Mouse (Mus musculus) left cerebral cortex, postnatal 36 days (tissue): ENCODE measurements at regions not wholly inside any gene's neighbourhood (a gene's known extent, or its start where the extent isn't known, plus 50 kb on each side); places are given as distances from the start of the nearest gene placed in this dataset.

Experiments used
- DNase-seq, 2 experiments: peaks; one replicate each; pipeline ENCODE4 v3.0.0; 2021 to 2022; ENCODE audit warnings: low spot score in 2 of 2, mixed read lengths in 1 of 2
- intact Hi-C: fragments of 180-260 bp; cut with DNase I; formaldehyde crosslinking; loops from one replicate; pipeline ENCODE4 v1.15.1; 2025

GRCm38 (mm10) chr3:4744003-4744402, 1006.6 kb upstream of the Gm8797 start:
- no peak for DNase-seq
- intact Hi-C loops: no loop called here

DNA sequence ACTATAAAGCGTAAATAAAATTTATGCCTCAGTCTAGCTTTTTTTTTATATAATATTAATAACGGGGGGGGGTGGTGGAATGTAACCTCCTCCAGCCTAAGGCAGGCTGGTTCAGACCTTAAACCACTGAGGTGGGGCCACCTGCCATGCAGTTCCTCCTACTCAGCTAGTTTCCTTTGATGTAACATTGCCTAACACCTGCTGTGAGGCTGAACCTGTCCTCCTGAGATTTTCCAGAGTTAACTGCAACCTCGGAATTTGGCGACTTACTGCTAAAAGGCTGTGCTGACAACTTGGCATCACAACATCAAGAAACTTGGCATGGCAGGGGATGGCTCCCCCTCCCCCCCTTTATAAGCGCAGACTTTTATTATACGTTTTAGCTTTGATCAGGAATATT, 1006.0 kb upstream of the Gm8797 start:
- DNase-seq: no peak
- intact Hi-C loops: no loop called here

GRCm38 (mm10) chr3:4756099-4756498, 994.5 kb upstream of the Gm8797 start:
- intact Hi-C loops: no loop called here

DNA sequence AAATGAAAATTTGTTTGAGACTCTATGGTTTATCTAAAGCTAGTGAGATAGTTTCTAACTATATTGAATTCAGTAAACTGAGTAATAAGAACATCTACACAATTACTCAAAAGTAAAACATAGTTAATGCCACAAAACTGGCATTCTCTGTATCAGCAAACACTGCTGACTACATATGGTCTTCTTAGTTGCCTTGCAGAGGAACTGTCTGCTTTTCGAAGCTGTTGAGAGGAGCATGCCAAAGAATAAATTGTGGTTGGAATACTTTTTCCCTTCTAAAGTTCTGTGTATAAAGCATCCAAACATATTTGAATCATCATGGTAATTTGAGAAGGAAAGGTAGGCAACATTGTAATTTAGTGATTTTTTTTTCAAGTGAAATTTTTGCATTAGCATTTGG, 993.5 kb upstream of the Gm8797 start:
- DNase-seq: no peak
- intact Hi-C loops: no loop called here

More at GRCm38 (mm10) chr3:4756099-4756498, 994.5 kb upstream of the Gm8797 start:
- no peak for DNase-seq

GRCm38 (mm10) chr3:4763076-4763475, 987.5 kb upstream of the Gm8797 start:
- DNase-seq: no peak
- intact Hi-C loops: no loop called here

DNA sequence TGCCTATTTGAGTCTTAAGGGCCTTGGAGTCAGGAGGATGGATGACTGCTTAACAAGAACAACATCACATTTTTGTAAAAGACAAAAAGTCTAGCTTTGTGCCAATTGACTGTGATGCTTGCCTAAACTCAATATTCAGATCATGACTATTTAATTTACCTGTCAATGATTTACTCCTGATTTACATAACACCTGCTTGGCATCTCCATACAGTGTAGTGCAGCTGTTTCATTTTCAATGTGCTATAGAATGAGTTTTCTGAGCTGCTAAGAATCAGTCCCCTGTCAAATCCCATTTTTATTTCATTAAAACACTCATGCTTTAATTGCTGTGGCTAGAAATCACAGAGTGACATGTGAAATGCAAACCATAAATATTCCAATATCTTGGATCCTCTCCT, 974.0 kb upstream of the Gm8797 start:
- DNase-seq: no peak
- intact Hi-C loops: no loop called here

DNA sequence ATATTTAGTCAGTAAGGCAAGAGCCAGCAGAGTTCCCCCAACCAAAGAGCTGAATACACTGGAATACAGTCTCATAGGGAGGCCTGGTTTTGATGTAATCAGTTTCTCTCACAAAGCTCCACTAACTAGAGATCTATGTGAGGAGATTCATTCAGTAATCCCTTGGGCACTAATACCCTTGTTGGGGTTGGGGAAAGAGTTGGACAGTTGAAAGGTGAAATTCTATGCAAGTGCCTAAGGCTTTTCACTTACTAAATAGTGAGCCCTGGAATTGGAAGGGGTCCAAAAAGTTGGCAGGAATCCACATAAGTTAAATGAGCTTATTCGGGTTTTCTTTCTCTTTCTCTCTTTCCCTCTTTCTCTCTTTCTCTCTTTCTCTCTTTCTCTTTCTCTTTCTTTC, 965.4 kb upstream of the Gm8797 start:
- intact Hi-C loops: no loop called here

GRCm38 (mm10) chr3:4793141-4793540, 957.5 kb upstream of the Gm8797 start:
- intact Hi-C loops: no loop called here
- no peak for DNase-seq

More for the DNA sequence above, 965.4 kb upstream of the Gm8797 start:
- no peak for DNase-seq

- DNase-seq: no peak
- intact Hi-C loops: loop anchor here (5.0 kb wide), 1 partner anchor 416 kb away; no protein-coding TSS in a partner anchor
These were observed 954.3 kb upstream of the Gm8797 start for GRCm38 (mm10) chr3:4796041-4796908.

- intact Hi-C loops: loop anchor here (5.0 kb wide), 1 partner anchor 415 kb away; no protein-coding TSS in a partner anchor
- peak; percentile 24 to 50 for DNase-seq
These were observed 953.6 kb upstream of the Gm8797 start for GRCm38 (mm10) chr3:4796909-4797566.

DNA sequence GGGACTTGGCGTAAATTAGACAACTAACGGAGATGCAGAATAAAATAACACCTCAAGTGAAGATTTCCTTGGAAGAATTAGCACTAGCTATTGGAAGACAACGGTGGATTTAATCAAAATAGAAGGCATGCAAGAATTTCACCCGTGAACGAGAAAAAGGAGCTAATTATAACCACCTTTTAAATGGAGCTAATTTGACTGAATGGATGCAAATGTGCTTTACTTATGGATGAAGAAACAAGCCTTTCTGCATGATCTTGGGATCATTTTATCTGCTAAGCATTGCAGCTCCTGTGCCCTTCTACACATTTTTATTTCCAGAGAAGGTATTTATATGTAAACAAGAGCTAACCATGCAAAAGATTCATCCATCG, 953.1 kb upstream of the Gm8797 start:
- intact Hi-C loops: loop anchor here (5.0 kb wide), 1 partner anchor 415 kb away; no protein-coding TSS in a partner anchor
- DNase-seq: no peak

- no peak for DNase-seq
- intact Hi-C loops: loop anchor here (5.0 kb wide), 1 partner anchor 414 kb away; no protein-coding TSS in a partner anchor
These were observed 952.2 kb upstream of the Gm8797 start for GRCm38 (mm10) chr3:4798366-4798765.

DNA sequence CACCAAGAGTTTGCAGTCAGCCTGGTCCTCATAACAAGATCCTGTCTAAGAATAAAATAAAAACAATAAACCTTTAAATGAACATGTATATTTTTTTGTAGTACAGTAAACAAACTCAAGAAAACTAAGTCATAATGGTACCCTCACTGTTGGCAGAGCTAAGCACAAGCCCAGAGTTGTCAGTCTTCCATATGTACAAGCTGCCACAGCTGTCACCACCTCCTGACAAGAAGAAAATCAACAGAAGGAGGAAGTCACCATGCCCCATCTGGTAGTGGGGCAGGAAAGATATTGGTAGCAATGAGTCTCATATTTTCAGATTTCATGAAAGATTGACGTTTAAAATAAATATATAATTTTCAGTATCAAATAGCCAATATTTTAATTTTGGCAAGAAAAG, 916.1 kb upstream of the Gm8797 start:
- DNase-seq: no peak
- intact Hi-C loops: no loop called here

DNA sequence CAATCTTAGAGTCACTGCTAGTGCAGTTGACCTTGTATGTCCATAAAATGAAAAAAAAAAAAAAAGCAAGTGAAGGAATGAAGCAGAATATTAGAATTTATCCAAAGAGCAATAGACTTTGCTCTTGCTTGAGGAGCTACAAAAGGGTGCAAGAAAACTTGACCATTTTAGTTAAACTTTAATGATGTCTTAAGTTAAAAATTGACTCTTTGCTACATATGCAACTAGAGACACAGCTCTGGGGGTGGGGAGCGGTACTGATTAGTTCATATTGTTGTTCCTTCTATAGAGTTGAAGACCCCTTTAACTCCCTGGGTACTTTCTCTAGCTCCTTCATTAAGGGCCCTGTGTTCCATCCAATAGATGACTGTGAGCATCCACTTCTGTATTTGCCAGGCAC, 915.0 kb upstream of the Gm8797 start:
- no peak for DNase-seq
- intact Hi-C loops: no loop called here

DNA sequence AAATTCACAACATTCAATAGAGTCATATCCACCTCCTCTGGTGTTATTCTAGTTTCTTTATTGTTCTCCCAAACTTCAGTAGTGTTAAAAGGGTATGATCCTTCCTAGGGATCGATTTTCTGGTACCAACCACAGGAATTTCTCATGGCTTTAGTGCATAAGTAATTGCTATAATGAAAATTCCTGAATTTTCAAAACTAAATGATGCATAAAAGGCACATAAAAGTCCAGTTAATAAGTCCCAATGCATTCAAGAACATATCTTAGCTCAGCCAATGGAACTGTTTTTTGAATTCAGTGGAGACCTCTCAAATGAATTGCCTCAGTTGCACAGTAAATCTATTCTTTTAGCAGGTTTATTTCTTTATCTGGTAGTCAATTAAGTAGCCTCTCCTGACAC, 913.7 kb upstream of the Gm8797 start:
- no peak for DNase-seq
- intact Hi-C loops: no loop called here

GRCm38 (mm10) chr3:4854958-4855566, 895.5 kb upstream of the Gm8797 start:
- intact Hi-C loops: no loop called here
- no peak for DNase-seq

DNA sequence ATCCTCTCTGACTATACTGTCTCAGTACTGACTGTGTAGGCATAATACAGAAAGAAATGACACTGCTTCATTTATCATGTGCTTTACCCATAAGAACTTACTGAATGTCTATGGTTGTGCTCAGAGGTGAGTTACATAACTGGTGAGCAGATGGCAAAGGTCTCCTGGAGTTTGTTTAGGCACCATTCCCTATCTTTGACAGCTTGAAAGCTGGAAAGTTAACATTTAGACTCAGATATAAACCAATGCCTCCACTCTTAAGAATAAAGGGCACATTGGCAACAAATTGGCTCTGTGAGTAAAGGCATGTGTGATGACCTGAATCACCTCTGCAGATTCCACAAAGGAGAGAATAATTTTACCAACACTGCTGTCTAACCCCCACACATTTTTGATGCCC, 894.0 kb upstream of the Gm8797 start:
- intact Hi-C loops: no loop called here
- DNase-seq: no peak

- intact Hi-C loops: no loop called here
- DNase-seq: no peak
These were observed 884.4 kb upstream of the Gm8797 start for GRCm38 (mm10) chr3:4866226-4866625.

GRCm38 (mm10) chr3:4885916-4886315, 864.7 kb upstream of the Gm8797 start:
- no peak for DNase-seq
- intact Hi-C loops: no loop called here

- no peak for DNase-seq
- intact Hi-C loops: no loop called here
These were observed 857.5 kb upstream of the Gm8797 start for GRCm38 (mm10) chr3:4893108-4893507.

GRCm38 (mm10) chr3:4895811-4896210, 854.8 kb upstream of the Gm8797 start:
- intact Hi-C loops: no loop called here
- DNase-seq: no peak
